Mouse (Mus musculus): ENCODE data around the gene Gcnt2. TPM values are rescaled to one million over a fixed set of nuclear protein-coding genes. Genes with fewer than 3 reads are reported as not detected.
"Not testable (repeated sequence)": the region's sequence is repeated elsewhere in the genome, so short reads cannot be mapped to it uniquely, and the experiment has no call there.

Gene Gcnt2
- polyA plus RNA-seq, 1 experiment: not detected

- peaks cover 77% of the 10 kb centered on the region for H3K4me1 ChIP-seq (ENCODE audit: control insufficient read depth)
- H3K4me3 ChIP-seq (replicated peaks); H3K27me3 ChIP-seq (ENCODE audit: control insufficient read depth); H3K36me3 ChIP-seq (ENCODE audit: control insufficient read depth); H3K9me3 ChIP-seq (ENCODE audit: control insufficient read depth, low read length): not testable (repeated sequence)
- TF ChIP-seq TAL1 (IDR thresholded peaks at IDR 0.05; ENCODE audit: low read length) (peak; percentile 64; the same call in 2 of the 3 replicates), GATA1 (IDR thresholded peaks at IDR 0.05; ENCODE audit: low read length) (peak; percentile 22; the same call in 1 of the 2 replicates)
Observed at GRCm38 (mm10) chr13:40987608-40988303, 128.2 kb downstream of the Gcnt2 start.

DNA sequence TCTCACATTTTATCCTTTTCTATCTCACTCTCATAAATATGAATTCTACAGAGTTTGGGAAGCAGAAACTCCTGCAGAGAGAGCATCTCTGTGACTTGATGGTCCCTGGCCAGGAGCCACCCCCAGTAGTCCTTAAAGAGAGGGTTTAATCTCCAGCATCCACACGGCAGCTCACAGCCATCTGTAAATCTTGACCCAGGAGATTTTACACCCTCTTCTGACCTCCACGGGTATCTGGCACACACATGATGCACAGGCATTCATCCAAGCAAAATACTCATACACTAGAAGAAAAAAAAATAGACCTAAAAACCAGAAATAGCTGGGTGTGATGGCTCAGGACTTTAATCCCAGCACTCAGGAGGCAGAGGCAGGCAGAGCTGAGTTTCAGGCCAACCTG lies 128.9 kb downstream of the Gcnt2 start:
- Histone ChIP-seq H3K9me3 (ENCODE audit: control insufficient read depth, low read length) (no peaks in the 10 kb centered on the region), H3K36me3 (ENCODE audit: control insufficient read depth) (no peaks in the 10 kb centered on the region; the same call in 1 of the 2 replicates), H3K4me3 (replicated peaks) (no peak overlapping the region), H3K27me3 (ENCODE audit: control insufficient read depth) (no peaks in the 10 kb centered on the region), H3K4me1 (ENCODE audit: control insufficient read depth) (peaks cover 71% of the 10 kb centered on the region)
- TF ChIP-seq GATA1 (IDR thresholded peaks at IDR 0.05; ENCODE audit: low read length): peak; percentile 37; the same call in 1 of the 2 replicates
- peak; percentile 59; the same call in 2 of the 3 replicates for TF ChIP-seq TAL1 (IDR thresholded peaks at IDR 0.05; ENCODE audit: low read length)

DNA sequence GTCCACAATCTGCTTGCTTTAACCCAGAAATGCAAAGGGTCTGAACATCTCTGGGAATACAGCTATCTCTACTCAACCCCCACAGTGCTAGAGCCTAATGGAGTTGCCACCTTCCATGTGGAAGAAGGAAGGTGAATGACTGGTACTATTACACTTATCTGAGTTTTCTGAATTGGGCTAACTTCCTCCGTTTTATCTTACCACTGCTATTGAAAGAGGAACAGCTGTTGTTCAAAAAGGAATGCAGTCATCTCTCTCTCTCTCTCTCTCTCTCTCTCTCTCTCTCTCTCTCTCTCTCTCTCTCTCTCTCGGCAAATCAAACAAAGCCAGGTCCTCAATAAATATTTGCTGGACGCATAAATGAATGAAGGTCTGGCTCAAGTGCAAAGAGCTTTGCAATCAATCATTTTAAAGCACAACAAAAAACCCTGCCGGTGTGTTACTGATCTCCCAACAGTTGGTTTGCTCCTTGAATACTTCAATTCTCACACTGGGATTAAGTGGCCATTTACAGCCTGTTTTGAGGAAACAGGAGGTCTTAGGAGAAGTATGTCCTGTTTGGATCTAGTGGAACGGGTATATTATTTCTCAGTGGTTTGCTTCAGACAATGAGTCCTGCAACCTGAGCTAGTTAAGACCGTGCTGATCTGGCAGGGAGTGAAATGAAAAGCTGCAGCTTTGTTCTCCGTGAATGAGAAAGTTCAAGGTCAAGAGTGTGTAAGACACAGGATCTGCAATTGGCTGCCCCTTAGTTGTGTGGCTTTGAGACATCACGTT lies 135.1 kb downstream of the Gcnt2 start:
- TF ChIP-seq TAL1 (IDR thresholded peaks at IDR 0.05; ENCODE audit: low read length): no peak
- no peak for TF ChIP-seq GATA1 (IDR thresholded peaks at IDR 0.05; ENCODE audit: low read length)

GRCm38 (mm10) chr13:40998537-40998936 lies 139.0 kb downstream of the Gcnt2 start:
- Histone ChIP-seq H3K4me1 (ENCODE audit: control insufficient read depth) (peaks cover 43% of the 10 kb centered on the region), H3K36me3 (ENCODE audit: control insufficient read depth) (peaks cover 14% of the 10 kb centered on the region)
- not testable (repeated sequence) for H3K4me3 ChIP-seq (replicated peaks); H3K27me3 ChIP-seq (ENCODE audit: control insufficient read depth); H3K9me3 ChIP-seq (ENCODE audit: control insufficient read depth, low read length)

More for the DNA sequence above, 135.1 kb downstream of the Gcnt2 start:
- Histone ChIP-seq H3K4me3 (replicated peaks) (no peak overlapping the region), H3K9me3 (ENCODE audit: control insufficient read depth, low read length) (no peaks in the 10 kb centered on the region), H3K4me1 (ENCODE audit: control insufficient read depth) (peaks cover 27% of the 10 kb centered on the region), H3K36me3 (ENCODE audit: control insufficient read depth) (no peaks in the 10 kb centered on the region), H3K27me3 (ENCODE audit: control insufficient read depth) (no peaks in the 10 kb centered on the region)

DNA sequence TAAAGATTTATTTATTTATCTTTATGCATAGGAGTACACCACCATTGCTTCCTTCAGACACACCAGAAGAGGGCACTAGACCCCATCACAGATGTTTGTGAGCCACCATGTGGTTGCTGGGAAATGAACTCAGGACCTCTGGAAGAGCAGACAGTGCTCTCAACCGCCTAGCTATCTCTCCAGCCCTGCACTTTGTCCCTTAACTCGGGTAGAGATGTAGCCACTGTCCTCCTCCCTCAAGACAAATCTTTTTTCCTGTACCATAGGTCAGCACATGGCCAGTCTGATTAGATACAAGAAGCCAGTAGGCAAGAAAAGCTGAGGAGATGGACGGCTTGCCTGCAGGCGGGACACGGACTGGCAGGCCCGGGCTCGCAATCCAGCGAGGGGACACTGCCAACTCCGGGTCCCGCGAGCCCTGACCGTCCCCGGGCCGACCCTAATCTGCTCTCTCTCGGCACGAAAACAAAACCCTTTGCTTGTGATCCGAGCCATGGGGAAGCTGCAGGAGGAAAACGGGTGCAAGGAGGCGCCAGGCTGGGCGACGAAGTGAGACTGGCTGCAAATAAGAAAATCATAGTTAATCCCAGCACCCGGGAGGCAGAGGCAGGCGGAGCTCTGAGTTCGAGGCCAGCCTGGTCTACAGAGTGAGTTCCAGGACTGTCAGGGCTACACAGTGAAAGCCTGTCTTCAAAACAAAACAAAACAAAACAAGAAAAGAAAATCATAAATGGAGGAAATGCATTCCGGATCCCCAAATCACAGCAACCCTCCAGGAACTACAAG lies 140.8 kb downstream of the Gcnt2 start:
- TF ChIP-seq TAL1 (IDR thresholded peaks at IDR 0.05; ENCODE audit: low read length): no peak
- no peak for TF ChIP-seq GATA1 (IDR thresholded peaks at IDR 0.05; ENCODE audit: low read length)
- Histone ChIP-seq H3K4me1 (ENCODE audit: control insufficient read depth) (peaks cover 48% of the 10 kb centered on the region), H3K27me3 (ENCODE audit: control insufficient read depth) (no peaks in the 10 kb centered on the region), H3K36me3 (ENCODE audit: control insufficient read depth) (peaks cover 32% of the 10 kb centered on the region), H3K9me3 (ENCODE audit: control insufficient read depth, low read length) (no peaks in the 10 kb centered on the region), H3K4me3 (replicated peaks) (peak overlapping the region; percentile 100)

DNA sequence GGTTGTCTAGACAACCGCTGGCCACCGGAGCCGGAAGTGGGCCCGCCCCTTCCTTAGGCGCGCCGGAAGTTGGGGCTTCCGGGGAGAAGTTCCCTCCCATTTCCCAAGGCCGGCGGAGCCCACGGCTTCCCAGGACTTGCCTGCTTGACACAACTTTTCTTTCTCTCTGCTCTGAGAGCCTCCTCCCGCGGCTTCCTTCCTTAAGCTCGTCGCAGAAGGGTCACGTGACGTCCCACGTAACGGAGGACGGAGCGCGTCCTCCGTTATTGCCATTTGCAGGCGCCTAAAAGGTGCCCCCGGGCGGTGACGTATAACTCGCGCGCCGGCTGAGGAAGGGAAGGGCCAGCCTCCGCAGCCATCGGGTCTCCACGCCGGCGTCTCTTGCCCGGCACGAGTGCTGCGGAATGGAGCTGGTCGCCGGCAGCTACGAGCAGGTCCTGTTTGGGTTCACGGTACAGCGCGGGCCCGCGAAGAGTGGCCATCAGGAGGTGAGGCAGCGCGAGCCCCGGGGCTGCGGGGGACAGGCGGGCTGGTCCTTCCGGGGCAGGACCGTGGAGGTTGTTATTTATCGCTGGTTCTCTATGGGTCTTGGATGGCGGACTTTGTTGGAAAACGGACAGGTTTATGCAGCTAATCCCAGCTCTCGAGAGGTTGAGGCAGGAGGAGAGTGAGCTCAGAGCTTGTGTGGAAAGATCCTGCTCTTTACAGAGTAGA lies 141.5 kb downstream of the Gcnt2 start, which contains the start of gene Pak1ip1:
Gene Pak1ip1 (plus strand): TSS at position 98 of the 714 bp plus-strand sequence.
- no peaks in the 10 kb centered on the region for H3K9me3 ChIP-seq (ENCODE audit: control insufficient read depth, low read length)
- H3K27me3 ChIP-seq (ENCODE audit: control insufficient read depth): no peaks in the 10 kb centered on the region
- no peak for TF ChIP-seq TAL1 (IDR thresholded peaks at IDR 0.05; ENCODE audit: low read length)
- no peak for TF ChIP-seq GATA1 (IDR thresholded peaks at IDR 0.05; ENCODE audit: low read length)
- H3K4me3 ChIP-seq (replicated peaks): peak within 1 kb of the TSS; percentile 100
- peaks cover 39% of the 10 kb centered on the region for H3K36me3 ChIP-seq (ENCODE audit: control insufficient read depth)
- peaks cover 51% of the 10 kb centered on the region for H3K4me1 ChIP-seq (ENCODE audit: control insufficient read depth)

DNA sequence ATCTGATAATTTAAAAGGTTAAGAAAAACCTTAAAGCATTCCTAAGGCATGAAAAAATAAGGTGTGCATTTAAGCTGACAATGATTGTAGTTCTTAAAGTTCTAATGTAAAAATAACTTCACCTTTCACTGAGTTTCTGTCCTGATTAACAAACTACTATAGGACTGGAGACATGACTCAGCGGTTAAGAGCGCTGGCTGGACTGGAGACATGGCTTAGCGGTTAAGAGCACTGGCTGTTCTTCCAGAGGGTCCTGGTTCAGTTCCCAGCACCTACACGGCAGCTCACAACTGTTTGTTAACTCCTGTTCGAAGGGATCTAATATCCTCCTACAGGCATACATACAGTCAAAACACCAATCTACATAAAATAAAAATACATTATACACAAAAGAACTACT lies 142.4 kb downstream of the Gcnt2 start:
- Histone ChIP-seq H3K9me3 (ENCODE audit: control insufficient read depth, low read length) (no peaks in the 10 kb centered on the region), H3K4me3 (replicated peaks) (peak overlapping the region; percentile 100), H3K27me3 (ENCODE audit: control insufficient read depth) (no peaks in the 10 kb centered on the region), H3K4me1 (ENCODE audit: control insufficient read depth) (peaks cover 52% of the 10 kb centered on the region), H3K36me3 (ENCODE audit: control insufficient read depth) (peaks cover 48% of the 10 kb centered on the region)
- TF ChIP-seq GATA1 (IDR thresholded peaks at IDR 0.05; ENCODE audit: low read length) (no peak), TAL1 (IDR thresholded peaks at IDR 0.05; ENCODE audit: low read length) (no peak)

GRCm38 (mm10) chr13:41006244-41006643 lies 146.7 kb downstream of the Gcnt2 start:
- no peak for TF ChIP-seq TAL1 (IDR thresholded peaks at IDR 0.05; ENCODE audit: low read length)
- no peak for TF ChIP-seq GATA1 (IDR thresholded peaks at IDR 0.05; ENCODE audit: low read length)
- Histone ChIP-seq H3K4me1 (ENCODE audit: control insufficient read depth) (peaks cover 33% of the 10 kb centered on the region), H3K36me3 (ENCODE audit: control insufficient read depth) (peaks cover 91% of the 10 kb centered on the region), H3K9me3 (ENCODE audit: control insufficient read depth, low read length) (no peaks in the 10 kb centered on the region), H3K4me3 (replicated peaks) (no peak overlapping the region), H3K27me3 (ENCODE audit: control insufficient read depth) (no peaks in the 10 kb centered on the region)

All from erythroblast, embryonic 14.5 days (primary cell).